Mouse (Mus musculus) CH12.LX (cell line): ENCODE data around the gene Txnrd1.

Experiments used
- CHD1 ChIP-seq: IDR thresholded peaks from 2 replicates; pipeline ENCODE4 v1.6.1; 2012; ENCODE audit warnings: low read depth, low read length, improper control_type of control experiment, inconsistent platforms
- CHD2 ChIP-seq: IDR thresholded peaks from 2 replicates; pipeline ENCODE4 v1.6.1; 2011; ENCODE audit warnings: low read length, improper control_type of control experiment
- CTCF ChIP-seq, 2 experiments: IDR thresholded peaks in 1 of 2; conservative IDR thresholded peaks in 1 of 2; 2 replicates each; pipeline ENCODE4 v1.5.1; 2011 to 2012; ENCODE audit warnings: low read depth in 2 of 2, low read length in 2 of 2, improper control_type of control experiment in 1 of 2, inconsistent platforms in 1 of 2, mild to moderate bottlenecking in 1 of 2, moderate library complexity in 1 of 2
- E2F4 ChIP-seq: IDR thresholded peaks from 2 replicates; pipeline ENCODE4 v1.6.1; 2011; ENCODE audit warnings: low read depth, low read length, improper control_type of control experiment; ENCODE audit not compliant: insufficient replicate concordance
- ELF1 ChIP-seq: IDR thresholded peaks from 2 replicates; pipeline ENCODE4 v1.6.1; 2014; ENCODE audit warnings: low read depth, mild to moderate bottlenecking, inconsistent platforms, low read length, improper control_type of control experiment
- EP300 ChIP-seq: IDR thresholded peaks from 2 replicates; pipeline ENCODE4 v1.6.1; 2011; ENCODE audit warnings: low read length, improper control_type of control experiment
- JUN ChIP-seq: IDR thresholded peaks from 2 replicates; pipeline ENCODE4 v1.6.1; 2011; ENCODE audit warnings: low read depth, mild to moderate bottlenecking, low read length, improper control_type of control experiment, moderate library complexity; ENCODE audit not compliant: insufficient read depth
- KAT2A ChIP-seq: IDR thresholded peaks from 2 replicates; pipeline ENCODE4 v1.6.1; 2012; ENCODE audit warnings: low read length, improper control_type of control experiment, inconsistent platforms; ENCODE audit not compliant: insufficient replicate concordance
- MAX ChIP-seq: IDR thresholded peaks from 2 replicates; pipeline ENCODE4 v1.6.1; 2011; ENCODE audit warnings: low read length, improper control_type of control experiment
- POLR2A ChIP-seq: IDR thresholded peaks from 2 replicates; pipeline ENCODE4 v1.6.1; 2011; ENCODE audit warnings: low read depth, mild to moderate bottlenecking, improper control_type of control experiment, low read length
- POLR2AphosphoS2 ChIP-seq: IDR thresholded peaks from 2 replicates; pipeline ENCODE4 v1.6.1; 2011; ENCODE audit warnings: low read depth, low read length, improper control_type of control experiment
- USF1 ChIP-seq: IDR thresholded peaks from 2 replicates; pipeline ENCODE4 v1.6.1; 2014; ENCODE audit warnings: low read depth, mild to moderate bottlenecking, inconsistent platforms, low read length, improper control_type of control experiment
- ZNF384 ChIP-seq: IDR thresholded peaks from 2 replicates; pipeline ENCODE4 v1.6.1; 2012; ENCODE audit warnings: low read depth, low read length, improper control_type of control experiment, inconsistent platforms

DNA sequence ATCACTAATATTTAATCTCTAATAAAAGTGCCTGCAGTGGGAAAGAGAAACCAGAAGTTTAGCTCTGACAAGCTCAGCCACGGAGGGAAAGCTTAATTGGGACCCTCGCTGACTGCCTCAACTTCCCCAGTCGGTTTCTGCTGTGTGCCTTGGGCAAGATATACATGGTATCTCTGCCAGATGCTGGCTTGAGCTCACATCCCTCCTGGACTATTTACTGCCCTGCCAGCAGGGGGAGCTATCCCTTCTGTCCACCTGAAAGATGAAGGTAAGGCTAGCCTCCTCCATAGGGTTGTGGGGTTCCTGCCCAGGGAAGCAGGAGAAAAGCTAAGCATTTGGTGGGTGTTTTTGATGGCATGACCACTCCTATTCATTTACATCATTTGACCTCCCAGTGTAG lies 76.4 kb downstream of the Txnrd1 start:
- no peak for TF ChIP-seq ZNF384
- TF ChIP-seq EP300: no peak
- TF ChIP-seq CHD1: no peak
- TF ChIP-seq E2F4: no peak
- no peak for TF ChIP-seq MAX
- no peak for TF ChIP-seq POLR2A
- TF ChIP-seq KAT2A: no peak
- TF ChIP-seq JUN: no peak
- no peak for TF ChIP-seq POLR2AphosphoS2
- no peak for TF ChIP-seq ELF1
- TF ChIP-seq CTCF (conservative IDR thresholded peaks at IDR 0.05 in 1 of 2, IDR thresholded peaks at IDR 0.05 in 1 of 2; ENCODE audit: low read depth in 2 of 2, low read length in 2 of 2): peak; percentile 57 to 63
- TF ChIP-seq USF1: no peak
- no peak for TF ChIP-seq CHD2
